Mouse (Mus musculus) kidney, embryonic 15.5 days (tissue): Measurements from ENCODE around the gene Wbp2nl. TPM values are rescaled to one million over a fixed set of nuclear protein-coding genes. Genes with fewer than 3 reads are reported as not detected.

Experiments
- ATAC-seq: fragments of 200-750 bp; cut with Nextera tagmentation; replicated peaks from 2 replicates; pipeline ENCODE4 v1.8.0; 2017; ENCODE audit warnings: moderate TSS enrichment; ENCODE audit not compliant: low FRiP score
- H3K27ac ChIP-seq: fragments of 300-500 bp; sonication (generic); 2 replicates; pipeline ENCODE4 v1.5.1; 2015; ENCODE audit warnings: mild to moderate bottlenecking, inconsistent platforms
- H3K27me3 ChIP-seq: fragments of 300-500 bp; sonication (generic); 2 replicates; pipeline ENCODE4 v1.6.1; 2015; ENCODE audit warnings: inconsistent platforms
- H3K36me3 ChIP-seq: fragments of 300-500 bp; sonication (generic); 2 replicates; pipeline ENCODE4 v1.6.1; 2015; ENCODE audit warnings: inconsistent platforms
- H3K4me1 ChIP-seq: fragments of 300-500 bp; sonication (generic); 2 replicates; pipeline ENCODE4 v1.6.1; 2015; ENCODE audit warnings: inconsistent platforms
- H3K4me2 ChIP-seq: fragments of 300-500 bp; sonication (generic); 2 replicates; pipeline ENCODE4 v1.6.1; 2015; ENCODE audit warnings: moderate library complexity, mild to moderate bottlenecking, inconsistent platforms
- H3K4me3 ChIP-seq: fragments of 300-500 bp; sonication (generic); replicated peaks from 2 replicates; pipeline ENCODE4 v1.5.1; 2015; ENCODE audit warnings: mild to moderate bottlenecking, inconsistent platforms
- H3K9ac ChIP-seq: fragments of 300-500 bp; sonication (generic); 2 replicates; pipeline ENCODE4 v1.6.1; 2015; ENCODE audit warnings: mild to moderate bottlenecking, inconsistent platforms
- H3K9me3 ChIP-seq: fragments of 300-500 bp; sonication (generic); replicated peaks from 2 replicates; pipeline ENCODE4 v1.6.1; 2016; ENCODE audit warnings: inconsistent platforms
- WGBS: fragments of 180-500 bp; shearing (Covaris S2); methylation state at CpG from one replicate; pipeline ENCODE4 v1.1.7; 2015; ENCODE audit warnings: mixed read lengths; 5-methylcytosine and 5-hydroxymethylcytosine counted together
- polyA plus RNA-seq: library from polyadenylated mRNA; unstranded; fragments of >200 nt; fragmentation: Nextera tagmentation; extraction: Ambion mirVana; gene quantifications from 2 replicates; pipeline ENCODE4 v1.2.1, GENCODE M21; 2015

The Wbp2nl gene
- polyA plus RNA-seq, 1 experiment from 2014 or later, result 0.18 TPM

GRCm38 (mm10) chr15:82322195-82322594, 23.4 kb downstream of the Wbp2nl start:
- no peaks in the 10 kb centered on the region for H3K27me3 ChIP-seq
- H3K4me2 ChIP-seq, result no peak overlapping the region
- no peak for ATAC-seq
- H3K9me3 ChIP-seq, result no peaks in the 10 kb centered on the region
- 76% methylated on average over 8 of the region's 8 CpGs for WGBS
- H3K4me3 ChIP-seq, result no peak overlapping the region
- H3K9ac ChIP-seq, result no peak overlapping the region
- H3K4me1 ChIP-seq, result 0 out of 2 replicates have a peak, but pooled peaks cover 5% of the 10 kb centered on the region
- no peaks in the 10 kb centered on the region for H3K36me3 ChIP-seq
- H3K27ac ChIP-seq, result no peak overlapping the region

- Histone ChIP-seq H3K4me3 (no peak overlapping the region), H3K27me3 (no peaks in the 10 kb centered on the region), H3K9me3 (no peaks in the 10 kb centered on the region), H3K36me3 (peaks cover 12% of the 10 kb centered on the region), H3K27ac (no peak overlapping the region), H3K9ac (no peak overlapping the region), H3K4me1 (0 out of 2 replicates have a peak, but pooled peaks cover 5% of the 10 kb centered on the region), H3K4me2 (no peak overlapping the region)
- no peak for ATAC-seq
- WGBS, result 70% methylated on average over 2 of the region's 2 CpGs
Measured at GRCm38 (mm10) chr15:82325382-82325781, 26.6 kb downstream of the Wbp2nl start.

GRCm38 (mm10) chr15:82335194-82335593, 36.4 kb downstream of the Wbp2nl start:
- H3K9ac ChIP-seq, result no peak overlapping the region
- peaks cover 24% of the 10 kb centered on the region for H3K4me1 ChIP-seq
- no peak overlapping the region for H3K4me2 ChIP-seq
- 96% methylated on average over 4 of the region's 4 CpGs for WGBS
- H3K9me3 ChIP-seq, result no peaks in the 10 kb centered on the region
- no peaks in the 10 kb centered on the region for H3K27me3 ChIP-seq
- no peak overlapping the region for H3K27ac ChIP-seq
- H3K36me3 ChIP-seq, result peaks cover 40% of the 10 kb centered on the region
- no peak overlapping the region for H3K4me3 ChIP-seq
- ATAC-seq, result no peak

- Histone ChIP-seq H3K4me3 (no peak overlapping the region), H3K27ac (no peak overlapping the region), H3K27me3 (no peaks in the 10 kb centered on the region), H3K36me3 (peaks cover 34% of the 10 kb centered on the region), H3K4me1 (peaks cover 39% of the 10 kb centered on the region), H3K9ac (no peak overlapping the region), H3K9me3 (no peaks in the 10 kb centered on the region), H3K4me2 (no peak overlapping the region)
- no peak for ATAC-seq
- 90% methylated on average over 12 of the region's 12 CpGs for WGBS
Measured at GRCm38 (mm10) chr15:82336629-82337028, 37.9 kb downstream of the Wbp2nl start.

- 27% methylated on average over 4 of the region's 4 CpGs for WGBS
- H3K9ac ChIP-seq, result peak overlapping the region; percentile 53
- H3K4me1 ChIP-seq, result peaks cover 50% of the 10 kb centered on the region
- no peaks in the 10 kb centered on the region for H3K9me3 ChIP-seq
- peak overlapping the region; percentile 65 for H3K4me2 ChIP-seq
- H3K27me3 ChIP-seq, result no peaks in the 10 kb centered on the region
- H3K4me3 ChIP-seq, result peak overlapping the region; percentile 54
- no peak for ATAC-seq
- peaks cover 31% of the 10 kb centered on the region for H3K36me3 ChIP-seq
- H3K27ac ChIP-seq, result 0 out of 2 replicates have a peak overlapping the region, but pooled peaks have one; percentile 33
Measured at GRCm38 (mm10) chr15:82337875-82338274, 39.1 kb downstream of the Wbp2nl start.

GRCm38 (mm10) chr15:82338593-82339112, 39.9 kb downstream of the Wbp2nl start, which contains the start of the genes Naga, Pheta2 and Smdt1:
Gene Naga, minus strand, starts transcription at chr15:82338925.
Gene Pheta2, plus strand, starts transcription at chr15:82338942.
Gene Smdt1, plus strand, starts transcription at chr15:82338959.
- peak; percentile 88 for ATAC-seq
- Histone ChIP-seq H3K9ac (peak within 1 kb of the TSS; percentile 53), H3K4me2 (peak within 1 kb of the TSS; percentile 65), H3K9me3 (no peaks in the 10 kb centered on the region), H3K27ac (peak within 1 kb of the TSS; percentile 82; the same call in 1 of the 2 replicates), H3K36me3 (peaks cover 27% of the 10 kb centered on the region), H3K27me3 (no peaks in the 10 kb centered on the region), H3K4me1 (peaks cover 54% of the 10 kb centered on the region), H3K4me3 (peak within 1 kb of the TSS; percentile 54)
- under 1% methylated on average over 41 of the region's 41 CpGs for WGBS

GRCm38 (mm10) chr15:82339150-82339549, 40.4 kb downstream of the Wbp2nl start:
- Histone ChIP-seq H3K9me3 (no peaks in the 10 kb centered on the region), H3K9ac (peak overlapping the region; percentile 53; the same call in 1 of the 2 replicates), H3K27ac (peak overlapping the region; percentile 82; the same call in 1 of the 2 replicates), H3K36me3 (peaks cover 24% of the 10 kb centered on the region), H3K27me3 (no peaks in the 10 kb centered on the region), H3K4me3 (peak overlapping the region; percentile 54), H3K4me2 (peak overlapping the region; percentile 65), H3K4me1 (peaks cover 56% of the 10 kb centered on the region)
- no peak for ATAC-seq
- 60% methylated on average over 10 of the region's 10 CpGs for WGBS

- Histone ChIP-seq H3K9me3 (no peaks in the 10 kb centered on the region), H3K4me1 (peaks cover 56% of the 10 kb centered on the region), H3K4me3 (no peak overlapping the region; the same call in 1 of the 2 replicates), H3K27me3 (no peaks in the 10 kb centered on the region), H3K36me3 (peaks cover 18% of the 10 kb centered on the region), H3K9ac (no peak overlapping the region), H3K4me2 (no peak overlapping the region), H3K27ac (peak overlapping the region; percentile 82; the same call in 1 of the 2 replicates)
- no peak for ATAC-seq
- 73% methylated on average over 8 of the region's 8 CpGs for WGBS
Measured at GRCm38 (mm10) chr15:82339634-82340254, 41.0 kb downstream of the Wbp2nl start.

GRCm38 (mm10) chr15:82340414-82341035, 41.8 kb downstream of the Wbp2nl start:
- ATAC-seq, result no peak
- 38% methylated on average over 21 of the region's 21 CpGs for WGBS
- Histone ChIP-seq H3K27me3 (no peaks in the 10 kb centered on the region), H3K9me3 (no peaks in the 10 kb centered on the region), H3K9ac (peak overlapping the region; percentile 62), H3K36me3 (peaks cover 10% of the 10 kb centered on the region), H3K27ac (peak overlapping the region; percentile 82), H3K4me3 (peak overlapping the region; percentile 49), H3K4me1 (peaks cover 56% of the 10 kb centered on the region), H3K4me2 (peak overlapping the region; percentile 82)

- Histone ChIP-seq H3K9ac (peak overlapping the region; percentile 62), H3K4me2 (peak overlapping the region; percentile 82), H3K4me3 (peak overlapping the region; percentile 49), H3K27ac (peak overlapping the region; percentile 82), H3K4me1 (peaks cover 56% of the 10 kb centered on the region), H3K36me3 (peaks cover 6% of the 10 kb centered on the region), H3K27me3 (no peaks in the 10 kb centered on the region), H3K9me3 (no peaks in the 10 kb centered on the region)
- peak; percentile 3; the same call in 1 of the 2 replicates for ATAC-seq
- WGBS, result under 1% methylated on average over 39 of the region's 40 CpGs
Measured at GRCm38 (mm10) chr15:82341036-82341501, 42.3 kb downstream of the Wbp2nl start.

- Histone ChIP-seq H3K4me1 (peaks cover 59% of the 10 kb centered on the region), H3K9me3 (no peaks in the 10 kb centered on the region), H3K27me3 (no peaks in the 10 kb centered on the region), H3K27ac (peak overlapping the region; percentile 82), H3K9ac (peak overlapping the region; percentile 62), H3K4me2 (peak overlapping the region; percentile 82), H3K36me3 (no peaks in the 10 kb centered on the region), H3K4me3 (peak overlapping the region; percentile 49)
- 58% methylated on average over 15 of the region's 15 CpGs for WGBS
- no peak for ATAC-seq
Measured at GRCm38 (mm10) chr15:82341675-82342542, 43.2 kb downstream of the Wbp2nl start.
